Mouse (Mus musculus): ENCODE measurements around the gene Cmss1.

GRCm38 (mm10) chr16:57431294-57431693, 175.4 kb downstream of the Cmss1 start:
- no peak for TF ChIP-seq CTCF (IDR thresholded peaks at IDR 0.05; ENCODE audit: low read depth)
- TF ChIP-seq EP300 (IDR thresholded peaks at IDR 0.05; ENCODE audit: low read depth) = no peak

Measured in liver, postnatal 0 days (tissue).